Mouse (Mus musculus) B cell, adult 67 days (primary cell): Measurements from ENCODE around the gene Hsf2. TPM values are rescaled to one million over a fixed set of nuclear protein-coding genes. Genes with fewer than 3 reads are reported as not detected.

Source experiments
- total RNA-seq, 2 experiments: library from RNA; stranded (reverse); gene quantifications; 4 replicates each; pipeline ENCODE4 v1.2.4; 2023

Gene Hsf2
- total RNA-seq = 10 to 100 TPM; 10.8 to 15.6 TPM

DNA sequence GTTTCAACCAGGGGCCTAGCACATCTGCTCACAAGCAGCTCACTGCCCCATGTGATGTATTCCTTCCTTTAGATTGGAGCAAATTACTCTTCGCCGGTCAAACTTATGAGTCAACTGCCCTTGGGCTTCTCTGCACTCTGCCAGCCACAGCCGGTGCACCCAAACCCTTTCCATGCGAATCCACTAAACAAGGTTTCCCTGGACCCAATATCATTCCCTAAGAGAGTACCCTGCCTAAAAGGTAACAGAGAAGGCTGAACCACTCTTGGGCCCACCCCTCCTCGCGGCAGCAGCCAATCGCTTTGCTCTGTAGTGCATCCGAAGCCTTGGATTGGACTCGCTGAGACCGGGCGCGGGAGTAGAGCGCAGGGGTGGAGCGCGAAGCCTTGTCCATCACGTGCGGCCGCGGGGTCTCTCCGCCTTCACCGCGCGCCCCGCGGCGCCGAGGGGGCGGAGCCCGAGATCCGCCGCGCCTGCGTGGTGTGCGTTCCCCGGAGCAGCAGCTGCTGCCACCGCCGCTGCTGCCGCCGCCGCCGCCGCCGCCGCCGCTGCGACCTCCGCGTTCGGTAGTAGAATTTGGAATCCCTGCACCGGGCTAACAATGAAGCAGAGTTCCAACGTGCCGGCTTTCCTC is at the start of gene Hsf2:
TSS of gene Hsf2 (plus strand) at position 478 of the 634 bp plus-strand sequence.

DNA sequence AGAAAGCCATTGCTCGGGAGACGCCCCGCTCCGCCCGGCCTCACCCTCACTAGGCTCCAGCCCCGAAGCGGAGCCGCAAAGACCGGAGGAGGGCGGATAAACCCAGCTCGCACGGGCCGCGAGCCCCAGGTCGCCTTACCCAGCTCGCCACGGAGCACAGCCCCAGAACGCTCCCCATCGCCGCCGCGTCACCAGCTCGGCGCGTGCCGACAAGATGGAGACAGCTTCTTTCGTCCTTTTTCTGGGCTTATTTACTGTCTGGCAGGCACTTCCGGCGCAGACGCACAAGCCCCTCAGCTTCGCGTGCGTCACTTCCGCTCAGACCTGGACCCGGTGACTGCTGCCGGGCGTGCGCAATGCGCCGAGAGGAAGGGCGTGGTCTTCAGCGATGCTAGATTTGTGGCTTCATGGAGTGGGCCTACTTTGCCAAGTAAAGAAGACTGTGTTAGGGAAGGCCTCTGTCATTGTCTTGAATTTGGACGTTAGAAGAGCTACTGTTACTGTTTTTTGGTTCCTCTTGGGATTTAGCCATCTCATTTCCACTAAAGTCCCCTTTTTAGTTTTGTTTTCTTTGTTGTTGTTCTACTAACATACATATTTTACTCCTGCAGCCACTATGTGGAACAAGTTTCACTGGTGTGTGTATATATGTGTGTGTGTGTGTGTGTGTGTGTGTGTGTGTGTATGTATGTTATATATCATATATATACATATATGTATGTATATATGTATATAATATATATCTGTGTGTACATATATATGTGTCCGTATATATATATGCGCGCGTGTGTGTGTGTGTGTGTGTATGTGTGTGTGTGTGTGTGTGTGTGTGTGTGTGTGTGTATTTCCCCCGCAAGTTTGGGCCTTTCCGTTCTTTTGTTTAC is 46.3 kb downstream of the Hsf2 start, which contains the start of gene Serinc1:
TSS of gene Serinc1 (minus strand) at position 313 of the 884 bp plus-strand sequence.

Other genes with a start within 250 kb of the Hsf2 start
- 100 to 1,000 TPM; 128 to 150 TPM for gene Serinc1, start 46.1 kb downstream of the Hsf2 start, total RNA-seq
- 10 to 100 TPM; 52.5 to 66.1 TPM for gene Pkib, start 145.6 kb downstream of the Hsf2 start, total RNA-seq